Comparison of ENCODE assay signal across 17 mouse cellular contexts in genomic region chr2:84072881-84073583, GRCm38 (mm10).
A peak's percentile ranks its signal among the peaks of the same experiment; 100 is the strongest.
DNase-seq lines count a peak whose midpoint lies in the region; ATAC-seq and TF ChIP-seq lines count a peak whose summit lies in the region.
"Had no signal": no experiment of that assay in that cellular context is flagged by ENCODE, and none has a peak within 500 bp of the region (broad histone marks: within the 10 kb centered on the region; RNA-seq: fewer than 3 reads in every experiment).

No protein-coding gene starts in this region.

- WGBS in lung, embryonic 14.5 days, result 44% methylated on average over 8 of the region's 8 CpGs
- WGBS in lung, adult 2 months, result 33% methylated on average over 8 of the region's 8 CpGs
- WGBS in lung, embryonic 16.5 days, result 37% methylated on average over 8 of the region's 8 CpGs
- WGBS in forebrain, embryonic 15.5 days, result 82% methylated on average over 8 of the region's 8 CpGs

- H3K9me3 ChIP-seq in lung, embryonic 14.5 days (ENCODE audit: low read depth, low read length), result no peaks in the 10 kb centered on the region
- H3K9me3 ChIP-seq in lung, embryonic 16.5 days (ENCODE audit: control insufficient read depth, low read length), result no peaks in the 10 kb centered on the region
- H3K9me3 ChIP-seq in forebrain, embryonic 15.5 days, result no peaks in the 10 kb centered on the region
- H3K9me3 ChIP-seq: heart, embryonic 13.5 days; hindbrain, embryonic 15.5 days; neural tube, embryonic 12.5 days had no signal

- no peak for TF ChIP-seq POLR2A in lung, adult 2 months (IDR thresholded peaks at IDR 0.05; ENCODE audit: borderline replicate concordance, extremely low read depth, low read depth, low read length)

- H3K9ac ChIP-seq in lung, embryonic 14.5 days, result no peak overlapping the region
- H3K9ac ChIP-seq in lung, embryonic 16.5 days (ENCODE audit: low read length), result no peak overlapping the region
- H3K9ac ChIP-seq in forebrain, embryonic 15.5 days (replicated peaks), result no peak overlapping the region
- H3K9ac ChIP-seq: heart, embryonic 13.5 days; hindbrain, embryonic 15.5 days; neural tube, embryonic 12.5 days had no signal

- no peaks in the 10 kb centered on the region for H3K27me3 ChIP-seq in lung, embryonic 14.5 days (ENCODE audit: insufficient read depth, low read length)
- no peaks in the 10 kb centered on the region for H3K27me3 ChIP-seq in lung, embryonic 16.5 days (ENCODE audit: control insufficient read depth, insufficient read depth, low read depth, low read length)
- no peaks in the 10 kb centered on the region for H3K27me3 ChIP-seq in forebrain, embryonic 15.5 days
- H3K27me3 ChIP-seq: heart, embryonic 13.5 days; hindbrain, embryonic 15.5 days; neural tube, embryonic 12.5 days had no signal

- no peak overlapping the region for H3K4me2 ChIP-seq in lung, embryonic 14.5 days
- no peak overlapping the region for H3K4me2 ChIP-seq in lung, embryonic 16.5 days (ENCODE audit: low read depth, low read length)
- H3K4me2 ChIP-seq in forebrain, embryonic 15.5 days (replicated peaks), result no peak overlapping the region
- H3K4me2 ChIP-seq: heart, embryonic 13.5 days; hindbrain, embryonic 15.5 days; liver, embryonic 11.5 days; neural tube, embryonic 12.5 days had no signal

- no peak overlapping the region for H3K4me3 ChIP-seq in lung, embryonic 14.5 days (ENCODE audit: low read depth, low read length)
- no peak overlapping the region for H3K4me3 ChIP-seq in lung, adult 2 months (replicated peaks; ENCODE audit: extremely low read depth, low read depth, low read length)
- no peak overlapping the region for H3K4me3 ChIP-seq in lung, embryonic 16.5 days (ENCODE audit: low read length)
- H3K4me3 ChIP-seq in forebrain, embryonic 15.5 days, result no peak overlapping the region
- H3K4me3 ChIP-seq: heart, embryonic 13.5 days; hindbrain, embryonic 15.5 days; neural tube, embryonic 12.5 days had no signal

- DNase-seq in embryo, embryonic 11 days, result peak; percentile 5
- no peak for DNase-seq in embryo, embryonic 10.5 days (ENCODE audit: low spot score)
- no peak for DNase-seq in lung, embryonic 14.5 days
- DNase-seq in lung, adult 2 months, result no peak
- peak; percentile 23 for DNase-seq in naive thymus-derived CD4-positive, alpha-beta T cell, adult 2 months (ENCODE audit: low read depth)
- DNase-seq: cerebellum, adult 9-11 months; heart, adult 18-20 months; layer of hippocampus, adult 9-11 months had no signal

- no peaks in the 10 kb centered on the region for H3K36me3 ChIP-seq in lung, embryonic 14.5 days (ENCODE audit: insufficient read depth)
- no peaks in the 10 kb centered on the region for H3K36me3 ChIP-seq in lung, embryonic 16.5 days (ENCODE audit: control insufficient read depth, insufficient read depth, low read length)
- H3K36me3 ChIP-seq in forebrain, embryonic 15.5 days, result no peaks in the 10 kb centered on the region
- H3K36me3 ChIP-seq: heart, embryonic 13.5 days; hindbrain, embryonic 15.5 days; neural tube, embryonic 12.5 days had no signal

- no peak for ATAC-seq in lung, embryonic 14.5 days (ENCODE audit: insufficient read depth)
- ATAC-seq in lung, embryonic 16.5 days (ENCODE audit: low read depth), result no peak
- no peak for ATAC-seq in erythroblast, adult 5-6 weeks (replicated peaks; ENCODE audit: low FRiP score, poor library complexity, severe bottlenecking)
- ATAC-seq in forebrain, embryonic 15.5 days (replicated peaks), result no peak
- ATAC-seq: intestine, embryonic 16.5 days had no signal

- no peak for TF ChIP-seq CTCF in lung, embryonic 14.5 days (IDR thresholded peaks at IDR 0.05; ENCODE audit: low read depth)
- TF ChIP-seq CTCF in lung, adult 2 months (IDR thresholded peaks at IDR 0.05; ENCODE audit: insufficient read depth, low read length), result no peak

- H3K27ac ChIP-seq in lung, embryonic 14.5 days (ENCODE audit: low read depth), result 0 out of 2 replicates have a peak overlapping the region, but pooled peaks have one; percentile 38
- 0 out of 2 replicates have a peak overlapping the region, but pooled peaks have one; percentile 31 for H3K27ac ChIP-seq in lung, embryonic 16.5 days (ENCODE audit: low read length)
- H3K27ac ChIP-seq in forebrain, embryonic 15.5 days (replicated peaks), result no peak overlapping the region
- H3K27ac ChIP-seq: heart, embryonic 13.5 days; hindbrain, embryonic 15.5 days; neural tube, embryonic 12.5 days; stomach, postnatal 0 days had no signal

- H3K4me1 ChIP-seq in lung, embryonic 14.5 days (ENCODE audit: insufficient read depth), result no peaks in the 10 kb centered on the region
- H3K4me1 ChIP-seq in lung, adult 2 months (ENCODE audit: control insufficient read depth, insufficient read depth, low read length), result peaks cover 5% of the 10 kb centered on the region
- H3K4me1 ChIP-seq in lung, embryonic 16.5 days (replicated peaks; ENCODE audit: control insufficient read depth, insufficient read depth, low read length), result 0 out of 2 replicates have a peak, but pooled peaks cover 3% of the 10 kb centered on the region
- no peaks in the 10 kb centered on the region for H3K4me1 ChIP-seq in forebrain, embryonic 15.5 days
- H3K4me1 ChIP-seq: heart, embryonic 13.5 days; hindbrain, embryonic 15.5 days; neural tube, embryonic 12.5 days had no signal

Comparison
In these comparisons a context has a peak if more than half of its experiments do, and no peak if none do; other contexts are left out.
1. DNase-seq: peak in embryo, embryonic 11 days (single experiment) and naive thymus-derived CD4-positive, alpha-beta T cell, adult 2 months (single experiment); none in embryo, embryonic 10.5 days (single experiment), lung, embryonic 14.5 days (single experiment) and lung, adult 2 months (single experiment).